Mouse (Mus musculus) left cerebral cortex, adult 2 months (tissue): ENCODE data around the gene Pnmt. TPM values are rescaled to one million over a fixed set of nuclear protein-coding genes. Genes with fewer than 3 reads are reported as not detected.

Experiments used
- DNase-seq, 2 experiments: peaks; one replicate each; pipeline ENCODE4 v3.0.0; 2021 to 2022; ENCODE audit warnings: low spot score in 2 of 2, mixed read lengths in 1 of 2; ENCODE audit errors: extremely low spot score in 1 of 2
- H3K27ac ChIP-seq: fragments of 200-600 bp; 2 replicates; pipeline ENCODE4 v1.8.1; 2022
- H3K4me3 ChIP-seq: fragments of 200-600 bp; 2 replicates; pipeline ENCODE4 v1.8.1; 2022
- CTCF ChIP-seq: fragments of 200-600 bp; IDR thresholded peaks from 2 replicates; pipeline ENCODE4 v1.8.1; 2022; ENCODE audit warnings: antibody characterized with exemption, mild to moderate bottlenecking, moderate library complexity
- intact Hi-C: fragments of 180-260 bp; cut with DNase I; formaldehyde crosslinking; loops from one replicate; pipeline ENCODE4 v1.15.1; 2025
- total RNA-seq, 2 experiments: library from RNA; stranded (reverse); gene quantifications; 2 replicates each; pipeline ENCODE4 v1.2.3; 2021

Gene Pnmt
- total RNA-seq, 2 experiments from 2014 or later: 0.51 TPM; not detected in 1

GRCm38 (mm10) chr11:98389221-98389780 lies 3.1 kb downstream of the Pnmt start:
- peak; percentile 61 to 64 for DNase-seq
- H3K27ac ChIP-seq: no peak overlapping the region
- H3K4me3 ChIP-seq: no peak overlapping the region
- peak; percentile 75 for TF ChIP-seq CTCF
- intact Hi-C loops: loop anchor here (1.0 to 2.0 kb wide), 2 partner anchors 47 to 124 kb away; no protein-coding TSS in a partner anchor

GRCm38 (mm10) chr11:98390141-98390540 lies 3.9 kb downstream of the Pnmt start:
- H3K27ac ChIP-seq: no peak overlapping the region
- intact Hi-C loops: no loop called here
- no peak overlapping the region for H3K4me3 ChIP-seq
- no peak for TF ChIP-seq CTCF
- no peak for DNase-seq

DNA sequence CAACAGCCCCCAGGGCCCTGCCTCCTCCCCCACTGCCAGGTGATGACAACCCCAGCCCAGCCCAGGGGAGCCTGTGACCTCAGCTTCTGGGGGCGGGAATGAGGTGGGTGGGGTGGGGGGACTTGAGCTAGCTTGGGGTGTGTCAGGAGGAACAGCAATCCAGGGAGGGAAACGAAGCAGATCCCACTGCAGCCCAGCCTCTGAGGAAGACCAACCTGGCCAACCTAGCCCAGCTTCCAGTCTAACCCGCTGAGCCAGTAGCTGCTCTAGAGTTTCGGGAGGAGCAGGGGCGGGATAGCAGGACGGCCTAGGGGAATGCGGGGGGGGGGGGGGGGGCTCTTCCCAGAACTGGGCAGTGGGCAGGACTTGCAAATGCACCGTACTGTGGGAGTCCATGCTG lies 5.8 kb downstream of the Pnmt start:
- no peak overlapping the region for H3K27ac ChIP-seq
- intact Hi-C loops: no loop called here
- H3K4me3 ChIP-seq: no peak overlapping the region
- DNase-seq: no peak
- no peak for TF ChIP-seq CTCF

DNA sequence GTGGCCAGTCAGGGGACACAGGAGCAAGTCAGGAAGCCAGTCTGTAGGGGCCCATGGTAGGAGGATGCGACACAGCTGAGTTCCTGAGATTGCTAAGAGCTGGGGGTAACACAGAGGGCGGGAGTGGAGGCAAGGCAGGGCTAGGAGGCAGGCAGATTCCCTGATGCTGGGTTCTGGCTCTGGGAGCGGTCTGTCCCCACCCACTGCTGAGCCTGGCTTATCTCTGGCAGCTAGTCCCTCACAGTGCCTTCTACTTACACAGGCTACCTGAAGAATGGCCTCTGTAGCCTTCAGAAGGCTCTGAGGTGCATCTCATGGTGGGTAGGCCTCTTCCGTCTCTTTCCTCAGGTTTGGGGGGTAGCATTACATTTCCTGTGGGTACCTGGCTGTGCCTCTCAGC lies 6.4 kb downstream of the Pnmt start:
- TF ChIP-seq CTCF: no peak
- no peak for DNase-seq
- Histone ChIP-seq H3K4me3 (no peak overlapping the region), H3K27ac (no peak overlapping the region)
- intact Hi-C loops: no loop called here

- no peak overlapping the region for H3K27ac ChIP-seq
- intact Hi-C loops: no loop called here
- no peak overlapping the region for H3K4me3 ChIP-seq
- DNase-seq: no peak
- TF ChIP-seq CTCF: no peak
Measured at GRCm38 (mm10) chr11:98393317-98393716, 7.1 kb downstream of the Pnmt start.

DNA sequence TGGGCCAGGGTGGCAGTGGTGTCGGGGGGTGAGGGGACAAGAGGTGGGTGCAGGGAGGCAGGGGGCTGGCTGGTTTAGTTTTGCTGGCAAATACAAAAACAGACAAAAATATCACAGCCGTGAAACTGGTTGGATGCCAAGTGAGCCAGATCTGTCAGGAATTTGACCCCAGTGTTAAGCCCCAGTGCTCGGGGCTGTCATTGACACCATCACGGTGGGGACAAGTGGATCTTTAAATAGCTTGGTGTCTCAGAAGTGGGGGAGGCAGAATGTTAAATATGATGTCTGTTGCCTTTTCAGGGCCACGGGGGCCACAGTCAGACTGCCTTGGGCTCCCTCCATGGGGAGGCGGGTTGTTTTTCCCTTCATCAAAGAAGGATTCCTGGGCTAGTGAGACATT lies 8.1 kb downstream of the Pnmt start:
- Histone ChIP-seq H3K27ac (no peak overlapping the region), H3K4me3 (no peak overlapping the region)
- no peak for TF ChIP-seq CTCF
- DNase-seq: no peak
- intact Hi-C loops: no loop called here

- H3K4me3 ChIP-seq: no peak overlapping the region
Measured at GRCm38 (mm10) chr11:98395041-98395440, 8.8 kb downstream of the Pnmt start.

DNA sequence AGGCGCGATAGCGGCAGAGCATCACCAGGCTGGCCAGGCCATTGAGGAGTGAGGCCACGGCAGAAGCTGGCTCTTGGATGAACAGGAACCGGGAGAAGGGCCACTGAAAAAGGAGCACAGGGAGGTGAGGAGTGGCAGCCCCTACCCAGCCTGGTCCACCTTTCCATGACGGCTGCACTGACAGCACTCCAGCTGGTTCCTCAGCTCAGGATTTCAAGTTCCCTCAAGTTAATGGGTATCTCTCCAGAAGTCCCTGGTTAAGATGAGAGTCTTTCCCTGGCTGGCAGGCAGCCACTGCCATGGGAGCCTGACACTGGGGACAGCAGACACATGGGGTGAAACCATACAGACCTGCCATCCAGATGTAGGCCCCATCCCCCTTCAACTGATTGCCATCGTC lies 11.7 kb downstream of the Pnmt start:
- TF ChIP-seq CTCF: no peak
- no peak overlapping the region for H3K27ac ChIP-seq
- no peak overlapping the region for H3K4me3 ChIP-seq
- intact Hi-C loops: no loop called here
- DNase-seq: no peak

More at GRCm38 (mm10) chr11:98395041-98395440, 8.8 kb downstream of the Pnmt start:
- no peak for TF ChIP-seq CTCF
- H3K27ac ChIP-seq: no peak overlapping the region
- no peak for DNase-seq
- intact Hi-C loops: no loop called here

DNA sequence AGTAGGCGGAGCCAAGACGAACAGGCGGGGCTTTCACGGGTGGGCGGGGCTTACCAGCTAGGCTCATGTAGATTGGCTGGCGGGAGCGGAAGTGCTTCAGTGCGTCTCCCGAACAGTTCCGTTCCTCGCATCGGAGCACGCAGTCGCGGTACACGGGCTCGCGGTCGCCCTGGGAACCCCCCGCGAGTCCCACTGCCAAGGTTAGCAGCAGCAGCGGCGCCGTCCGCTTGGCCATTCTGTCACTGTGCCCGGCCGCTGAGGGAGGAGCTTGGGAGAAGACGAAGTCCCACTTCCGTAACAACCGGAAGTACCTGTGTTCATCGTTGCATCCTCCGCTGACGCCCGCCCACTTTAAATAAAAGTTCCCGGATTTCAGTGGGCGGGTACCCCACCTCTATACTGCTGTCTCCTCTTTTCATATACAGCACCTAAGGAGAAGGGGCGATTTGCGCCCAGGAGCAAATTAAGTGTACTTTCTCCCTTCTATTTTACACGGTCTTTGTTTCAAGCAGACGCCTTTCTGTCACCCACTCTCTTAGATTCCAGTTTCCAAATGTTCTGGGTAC lies 14.0 kb downstream of the Pnmt start, which contains the start of gene Pgap3:
Gene Pgap3 (minus strand): TSS at position 330 of the 566 bp plus-strand sequence.
- intact Hi-C loops: no loop called here
- DNase-seq: peak; percentile 81 to 85
- Histone ChIP-seq H3K4me3 (peak within 1 kb of the TSS; percentile 71), H3K27ac (peak within 1 kb of the TSS; percentile 93)
- TF ChIP-seq CTCF: no peak

GRCm38 (mm10) chr11:98400816-98401215 lies 14.6 kb downstream of the Pnmt start:
- intact Hi-C loops: no loop called here
- TF ChIP-seq CTCF: no peak
- DNase-seq: no peak
- Histone ChIP-seq H3K27ac (peak overlapping the region; percentile 93), H3K4me3 (peak overlapping the region; percentile 71)

DNA sequence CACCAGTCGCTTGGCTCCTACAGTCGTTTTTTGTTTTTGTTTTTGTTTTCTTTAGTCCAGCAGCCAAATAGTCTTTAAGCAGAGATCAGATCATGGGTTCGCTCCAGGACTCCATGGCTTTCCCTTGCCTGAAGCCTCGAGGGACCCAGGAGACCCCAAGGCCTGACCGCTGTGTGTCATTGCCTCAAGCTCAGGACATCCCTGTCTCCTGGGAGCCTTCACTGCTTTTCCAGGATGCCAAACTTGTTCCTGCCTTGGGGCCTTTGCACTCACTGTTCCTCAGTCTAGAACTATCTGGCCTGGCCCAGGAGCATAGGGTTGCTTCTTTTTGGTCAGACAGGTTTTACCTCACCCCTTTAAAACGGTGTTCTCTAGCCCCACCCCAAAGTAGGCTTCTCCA lies 20.4 kb downstream of the Pnmt start:
- intact Hi-C loops: no loop called here
- Histone ChIP-seq H3K27ac (no peak overlapping the region), H3K4me3 (no peak overlapping the region)
- no peak for DNase-seq
- TF ChIP-seq CTCF: no peak

GRCm38 (mm10) chr11:98408872-98409271 lies 22.6 kb downstream of the Pnmt start:
- no peak for TF ChIP-seq CTCF
- H3K27ac ChIP-seq: no peak overlapping the region
- H3K4me3 ChIP-seq: no peak overlapping the region
- intact Hi-C loops: no loop called here
- no peak for DNase-seq

DNA sequence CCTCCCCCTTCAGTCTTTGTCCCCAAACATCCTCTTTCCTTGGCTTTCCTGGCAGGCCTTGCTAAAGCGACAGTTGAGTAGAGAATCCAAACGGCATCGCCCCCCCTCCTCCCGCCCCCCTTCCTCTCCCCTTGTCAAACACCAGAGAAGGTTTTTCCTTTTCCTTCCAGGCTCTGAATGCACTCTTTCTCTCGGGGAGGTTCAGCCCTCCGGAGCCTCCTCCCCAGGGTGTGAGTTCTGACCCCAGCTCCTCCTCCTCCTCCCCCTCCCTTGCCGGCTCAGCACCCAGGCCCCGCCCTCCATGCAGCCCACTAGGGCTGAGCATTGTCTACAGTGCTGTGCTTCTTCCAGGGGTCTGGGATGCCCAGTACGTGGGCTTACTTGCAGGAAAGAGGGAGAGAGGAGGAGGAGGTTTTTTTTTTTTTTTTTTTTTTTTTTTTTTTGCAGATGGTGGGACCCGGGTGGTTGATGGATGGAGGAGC lies 23.1 kb downstream of the Pnmt start:
- intact Hi-C loops: no loop called here
- no peak overlapping the region for H3K27ac ChIP-seq
- DNase-seq: no peak
- no peak for TF ChIP-seq CTCF
- no peak overlapping the region for H3K4me3 ChIP-seq
